ENCODE assay signal across 8 mouse cellular contexts in genomic region chr5:106995886-106996538, GRCm38 (mm10). TPM values are rescaled to one million over a fixed set of nuclear protein-coding genes. Genes with fewer than 3 reads are reported as not detected.
DNase-seq lines count a peak whose midpoint lies in the region; ATAC-seq and TF ChIP-seq lines count a peak whose summit lies in the region.

No protein-coding gene starts in this region.

- no peak overlapping the region for H3K4me2 ChIP-seq in heart, embryonic 13.5 days
- no peak overlapping the region for H3K4me2 ChIP-seq in kidney, postnatal 0 days (ENCODE audit: low read length)

- TF ChIP-seq CTCF in kidney, postnatal 0 days (IDR thresholded peaks at IDR 0.05; ENCODE audit: low read depth): peak; percentile 93

- WGBS in embryonic facial prominence, embryonic 10.5 days: 35% methylated on average over 5 of the region's 5 CpGs
- WGBS in heart, embryonic 13.5 days: 30% methylated on average over 5 of the region's 5 CpGs
- 30% methylated on average over 5 of the region's 5 CpGs for WGBS in kidney, postnatal 0 days

- peaks cover 36% of the 10 kb centered on the region for H3K4me1 ChIP-seq in embryonic facial prominence, embryonic 10.5 days
- peaks cover 24% of the 10 kb centered on the region for H3K4me1 ChIP-seq in heart, embryonic 13.5 days
- no peaks in the 10 kb centered on the region for H3K4me1 ChIP-seq in kidney, postnatal 0 days (replicated peaks; ENCODE audit: insufficient read depth, low read length)

- peak; percentile 80 for DNase-seq in 416B (ENCODE audit: low read depth)
- DNase-seq in R1 (ENCODE audit: low read depth, low spot score): peak; percentile 25
- DNase-seq in embryonic facial prominence, embryonic 10.5 days (ENCODE audit: low spot score): peak; percentile 59
- DNase-seq in kidney, postnatal 0 days (ENCODE audit: low spot score): peak; percentile 96
- DNase-seq in lung, adult 18-20 months: peak; percentile 65 to 81
- peak; percentile 44 for DNase-seq in ovary, postnatal 36 days (ENCODE audit: low spot score)

- H3K9ac ChIP-seq in heart, embryonic 13.5 days: no peak overlapping the region
- no peak overlapping the region for H3K9ac ChIP-seq in kidney, postnatal 0 days (ENCODE audit: low read depth, low read length)

- no peaks in the 10 kb centered on the region for H3K9me3 ChIP-seq in embryonic facial prominence, embryonic 10.5 days
- H3K9me3 ChIP-seq in heart, embryonic 13.5 days: no peaks in the 10 kb centered on the region
- no peaks in the 10 kb centered on the region for H3K9me3 ChIP-seq in kidney, postnatal 0 days (replicated peaks; ENCODE audit: low read length)

- H3K27me3 ChIP-seq in embryonic facial prominence, embryonic 10.5 days (replicated peaks; ENCODE audit: low read depth, poor library complexity, severe bottlenecking): no peaks in the 10 kb centered on the region
- peaks cover 6% of the 10 kb centered on the region for H3K27me3 ChIP-seq in heart, embryonic 13.5 days (replicated peaks)
- H3K27me3 ChIP-seq in kidney, postnatal 0 days (ENCODE audit: insufficient read depth, low read length): no peaks in the 10 kb centered on the region

- no peaks in the 10 kb centered on the region for H3K36me3 ChIP-seq in embryonic facial prominence, embryonic 10.5 days (replicated peaks)
- H3K36me3 ChIP-seq in heart, embryonic 13.5 days: no peaks in the 10 kb centered on the region
- no peaks in the 10 kb centered on the region for H3K36me3 ChIP-seq in kidney, postnatal 0 days (ENCODE audit: insufficient read depth, low read length)

- no peak for ATAC-seq in heart, embryonic 13.5 days (ENCODE audit: extremely low read depth, insufficient number of reproducible peaks, low FRiP score, low TSS enrichment)
- peak; percentile 62 for ATAC-seq in kidney, postnatal 0 days (replicated peaks; ENCODE audit: low FRiP score, low read depth)
- ATAC-seq in megakaryocyte-erythroid progenitor cell, adult 5-6 weeks (replicated peaks; ENCODE audit: low FRiP score, low TSS enrichment, poor library complexity, severe bottlenecking): no peak

- peak overlapping the region; percentile 75 for H3K27ac ChIP-seq in embryonic facial prominence, embryonic 10.5 days (replicated peaks)
- peak overlapping the region; percentile 46 for H3K27ac ChIP-seq in heart, embryonic 13.5 days (replicated peaks)
- no peak overlapping the region for H3K27ac ChIP-seq in kidney, postnatal 0 days

- H3K4me3 ChIP-seq in embryonic facial prominence, embryonic 10.5 days: no peak overlapping the region
- no peak overlapping the region for H3K4me3 ChIP-seq in heart, embryonic 13.5 days
- no peak overlapping the region for H3K4me3 ChIP-seq in kidney, postnatal 0 days (replicated peaks; ENCODE audit: low read depth, low read length)

RNA-seq across cellular contexts. Expression of gene Cdc7, which starts 31.9 kb away (rescaled TPM):
- polyA plus RNA-seq in embryonic facial prominence, embryonic 10.5 days (2016; fragmentation: Nextera tagmentation; extraction: Ambion mirVana): 63.7 and 65.3 TPM in 2 replicates
- 25.5 and 26.3 TPM in 2 replicates for polyA plus RNA-seq in heart, embryonic 13.5 days (2015; fragmentation: Nextera tagmentation; extraction: Ambion mirVana)
- 14.8 and 19.0 TPM in 2 replicates for polyA plus RNA-seq in kidney, postnatal 0 days (2015; fragmentation: Nextera tagmentation; extraction: Ambion mirVana)
- 44.2 and 51.0 TPM in 2 replicates for total RNA-seq in megakaryocyte-erythroid progenitor cell, adult 5-6 weeks (2014; fragmentation: Nextera tagmentation)
- total RNA-seq in megakaryocyte-erythroid progenitor cell, adult 5-6 weeks (2017): 27.8 and 40.3 TPM in 2 replicates

Comparison
In these comparisons a context has a peak if more than half of its experiments do, and no peak if none do; other contexts are left out.
1. DNase-seq: peak in every context shown above with its lines; median percentile 96 in kidney, postnatal 0 days; 80 in 416B; 73 in lung, adult 18-20 months; 59 in embryonic facial prominence, embryonic 10.5 days; 44 in ovary, postnatal 36 days; 25 in R1.